Mouse (Mus musculus): Measurements from ENCODE around the gene Card14.
"Not testable (repeated sequence)": the region's sequence is repeated elsewhere in the genome, so short reads cannot be mapped to it uniquely, and the experiment has no call there.

Card14 gene

DNA sequence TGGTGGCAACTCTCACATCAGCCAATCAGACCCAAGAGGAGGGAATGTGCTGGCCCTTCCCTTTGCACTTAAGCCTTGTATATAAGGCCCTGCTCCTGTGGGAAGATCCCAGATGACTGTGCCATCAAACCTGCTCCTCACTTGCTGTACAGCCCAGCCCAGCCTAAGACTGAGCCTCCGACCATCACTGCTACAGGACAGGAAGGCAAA, at the start of gene Card14:
Card14 (plus strand) TSS at position 111 of the 210 bp plus-strand sequence.
- DNase-seq = no peak

DNA sequence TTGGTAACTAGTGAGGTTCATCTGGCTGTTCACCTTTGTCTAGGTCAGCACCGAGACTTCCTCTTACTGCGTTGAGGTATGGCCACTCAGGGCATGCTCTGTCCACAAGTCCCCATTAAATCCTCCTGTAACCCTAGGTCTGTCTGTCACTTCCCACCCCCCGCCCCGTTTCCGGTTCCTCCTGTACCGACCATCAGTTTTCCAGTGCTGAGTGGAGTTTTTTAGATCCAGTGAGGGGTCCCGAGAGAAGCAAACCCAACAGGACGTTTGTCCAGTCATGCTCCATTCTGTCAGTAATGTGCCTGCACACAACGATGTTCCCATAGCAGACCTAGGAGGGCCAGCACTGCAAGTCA, 49.4 kb upstream of the Card14 start:
- no peak for DNase-seq

DNA sequence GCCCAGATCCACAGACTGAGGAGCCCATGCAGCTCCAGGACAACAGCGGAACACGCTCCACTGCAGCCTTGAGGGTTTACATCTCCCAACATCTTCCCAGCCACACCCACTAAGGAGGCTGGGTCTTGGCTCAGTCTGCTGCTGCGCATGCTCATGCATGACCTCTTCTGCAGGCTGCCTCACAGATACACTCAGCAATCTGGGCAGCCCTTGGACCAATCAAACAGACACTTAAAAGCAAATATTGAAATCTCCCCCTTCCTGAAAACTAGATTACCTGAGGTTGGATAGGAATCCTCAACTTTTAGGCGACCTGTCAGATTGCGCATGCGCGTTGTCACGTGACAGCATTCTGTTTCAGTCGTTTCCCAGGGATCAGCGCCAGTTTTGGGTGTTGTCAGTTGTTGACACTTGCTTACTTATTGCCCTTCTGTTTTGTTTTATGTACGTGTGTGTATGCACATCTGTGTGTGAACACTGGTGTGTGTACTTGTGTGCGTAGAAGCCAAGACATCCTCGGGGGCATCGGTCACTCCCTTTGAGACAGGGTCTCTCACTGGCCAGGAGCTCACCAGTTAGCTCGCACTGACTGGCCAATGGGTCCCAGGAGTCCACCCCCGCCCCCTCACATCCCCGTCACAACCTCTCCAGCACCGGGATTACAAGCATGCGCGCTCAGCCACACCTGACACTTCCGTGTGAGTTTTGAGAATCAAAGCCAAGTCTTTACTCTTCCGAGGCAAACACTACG, 48.8 kb upstream of the Card14 start:
- peak; percentile 57 to 63 for DNase-seq

DNA sequence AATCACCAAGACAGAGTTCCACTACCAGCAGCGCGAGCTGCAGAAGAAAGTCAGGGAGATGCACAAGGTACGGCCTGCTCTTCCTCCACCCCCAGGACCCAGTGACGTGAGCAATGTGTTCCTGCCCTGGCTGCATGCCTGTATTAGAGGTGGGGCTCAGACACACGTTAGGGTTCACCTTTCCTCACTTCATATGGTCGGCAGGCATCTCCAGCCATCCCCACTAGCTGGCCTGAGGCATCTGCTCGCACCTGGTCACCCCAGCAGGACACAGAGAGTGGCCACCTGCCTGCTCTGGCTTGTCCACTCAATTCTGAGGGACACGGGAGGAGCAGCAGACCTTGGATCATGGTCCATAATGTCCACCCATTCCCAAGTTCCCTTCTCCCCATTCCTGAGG, 47.6 kb upstream of the Card14 start:
- DNase-seq = no peak

DNA sequence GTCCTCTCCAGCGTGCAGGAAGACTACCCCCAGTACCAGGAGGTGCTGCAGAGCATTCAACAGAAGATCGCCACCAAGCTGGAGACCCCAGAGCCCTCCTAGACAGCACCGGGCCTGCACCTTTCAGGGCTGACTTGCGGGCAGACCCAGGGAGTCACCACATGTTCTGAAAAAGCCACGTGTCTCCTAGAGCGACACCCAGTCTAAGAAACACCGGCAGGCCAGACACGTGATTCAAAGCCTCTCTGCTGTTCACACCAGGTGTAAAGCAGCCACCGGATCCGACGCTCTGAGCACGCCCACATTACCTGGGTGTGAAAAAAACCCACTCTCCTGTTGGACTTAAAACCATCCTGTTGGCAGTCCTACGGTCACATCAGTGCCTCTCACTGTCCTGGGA, 43.2 kb upstream of the Card14 start:
- DNase-seq = no peak

DNA sequence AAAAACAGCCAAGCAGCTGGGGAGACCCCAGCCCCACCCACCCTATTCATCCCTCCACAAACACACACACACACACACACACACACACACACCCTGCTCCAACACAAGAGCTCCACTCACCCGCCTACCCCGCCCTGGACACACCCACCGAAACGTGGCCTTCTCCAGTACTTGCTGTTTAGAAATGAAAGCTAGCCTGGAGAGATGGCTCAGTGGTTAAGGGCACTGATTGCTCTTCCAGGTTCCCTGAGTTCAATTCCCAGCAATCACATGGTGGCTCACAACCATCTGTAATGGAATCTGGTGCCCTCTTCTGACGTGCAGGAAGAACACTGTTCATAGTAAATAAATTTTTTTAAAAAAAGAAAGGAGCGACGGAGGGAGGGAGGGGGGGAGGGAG, 41.8 kb upstream of the Card14 start:
- DNase-seq = no peak

DNA sequence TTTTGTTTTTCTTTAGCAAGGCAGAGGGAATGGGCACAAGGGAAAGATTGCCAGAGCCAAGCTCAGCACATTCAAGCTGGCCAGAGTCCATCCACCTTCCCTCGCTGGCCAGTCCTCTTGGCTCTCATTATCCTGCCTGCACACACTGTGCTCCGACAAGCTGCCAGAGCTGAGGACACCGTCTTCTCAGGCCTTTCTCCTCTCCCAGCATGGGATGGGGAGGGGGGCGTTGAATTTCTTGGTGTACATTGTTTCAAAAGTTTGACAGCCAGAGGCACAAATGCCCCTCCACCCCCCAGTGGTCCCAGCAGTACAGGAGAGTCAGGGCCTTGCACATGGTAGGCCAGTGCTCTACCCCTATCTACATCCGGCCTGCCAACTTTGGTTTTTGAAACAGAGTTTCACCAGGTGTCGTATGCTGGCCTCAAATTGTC, 40.3 kb upstream of the Card14 start:
- DNase-seq = no peak

DNA sequence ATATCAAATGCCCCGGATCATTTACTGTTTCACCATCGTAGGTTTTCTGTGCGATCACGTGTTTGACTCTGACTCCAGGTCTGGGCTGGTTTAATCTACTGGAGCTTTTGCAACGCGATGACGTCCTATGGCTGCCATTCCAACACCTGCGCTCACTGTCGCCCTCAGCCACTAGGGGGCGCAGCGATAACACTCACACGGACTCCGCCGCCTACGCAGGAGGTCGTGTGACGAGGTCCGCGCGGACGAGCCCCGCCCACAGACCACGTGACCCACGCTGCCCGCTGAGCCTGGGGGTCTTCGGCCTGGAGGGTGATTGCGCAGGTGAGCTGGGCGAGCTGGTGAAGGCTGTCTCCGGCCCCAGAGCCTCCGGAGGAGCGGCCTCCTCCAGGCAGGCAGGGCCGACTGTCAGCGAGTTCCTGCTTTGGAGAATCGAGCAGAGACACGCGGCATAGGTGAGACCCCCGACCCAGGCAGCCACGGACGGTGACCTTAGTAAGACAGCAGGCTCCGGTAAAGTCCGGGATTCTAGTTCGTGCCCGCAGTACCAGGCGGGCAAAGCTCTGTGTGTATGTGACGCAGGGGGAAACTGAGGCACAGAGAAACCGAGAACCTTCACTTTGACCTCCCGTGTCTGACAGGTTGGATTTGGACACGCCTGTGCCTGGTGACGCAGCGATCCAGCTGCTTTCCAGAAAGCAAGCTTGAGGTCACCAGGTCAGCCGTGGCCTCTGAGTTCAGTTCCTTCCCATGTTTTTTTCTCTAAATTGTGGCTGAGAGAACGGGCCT, 39.6 kb upstream of the Card14 start, which contains the start of gene Gaa:
Gaa (plus strand) TSS at position 120 of the 789 bp plus-strand sequence.
- peak; percentile 98 to 99 for DNase-seq

DNA sequence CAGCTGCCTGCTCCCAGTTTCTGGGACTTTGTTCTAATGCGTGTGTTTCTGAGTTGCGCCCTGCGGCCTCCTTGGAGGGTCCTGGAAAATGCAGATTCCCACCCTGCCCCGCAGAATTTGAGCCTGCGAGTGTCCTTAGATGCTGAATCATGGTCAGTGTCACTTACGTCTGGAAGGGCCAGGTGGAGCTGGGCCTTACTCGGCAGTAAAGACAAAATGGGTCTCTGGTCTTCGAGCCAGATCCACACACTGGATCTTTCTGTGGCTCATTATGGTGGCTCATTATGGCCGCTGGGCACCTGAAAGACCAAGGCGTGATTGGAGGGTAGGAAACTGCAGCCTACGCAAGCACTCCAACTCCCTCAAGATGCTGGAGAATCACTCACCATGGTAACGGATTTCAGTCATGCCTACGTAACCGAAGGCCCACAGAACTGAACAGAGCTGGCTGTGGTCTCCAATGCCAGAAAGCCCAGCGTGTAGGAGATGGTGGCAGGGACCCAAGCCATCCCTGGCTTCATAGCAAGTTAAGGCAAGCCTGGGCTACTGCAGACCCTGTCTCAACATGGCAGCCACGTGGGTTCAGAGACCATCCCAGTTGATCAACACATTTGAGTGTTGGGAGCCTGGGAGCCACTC, 38.9 kb upstream of the Card14 start:
- no peak for DNase-seq

DNA sequence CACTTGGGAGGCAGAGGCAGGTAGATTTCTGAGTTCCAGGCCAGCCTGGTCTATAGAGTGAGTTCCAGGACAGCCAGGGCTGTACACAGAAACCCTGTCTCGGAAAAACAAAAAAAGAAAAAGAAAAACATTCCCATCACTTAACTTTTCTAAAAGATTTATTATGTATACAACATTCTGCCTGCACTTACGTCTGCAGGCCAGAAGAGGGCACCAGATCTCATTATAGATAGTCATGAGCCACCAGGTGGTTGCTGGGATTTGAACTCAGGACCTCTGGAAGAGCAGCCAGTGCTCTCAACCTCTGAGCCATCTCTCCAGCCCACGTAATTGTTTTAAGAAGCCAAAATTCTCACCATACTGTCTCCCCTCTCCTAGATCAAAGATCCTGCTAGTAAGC, 35.1 kb upstream of the Card14 start:
- DNase-seq = peak in 1 of 2 experiments; percentile 33

DNA sequence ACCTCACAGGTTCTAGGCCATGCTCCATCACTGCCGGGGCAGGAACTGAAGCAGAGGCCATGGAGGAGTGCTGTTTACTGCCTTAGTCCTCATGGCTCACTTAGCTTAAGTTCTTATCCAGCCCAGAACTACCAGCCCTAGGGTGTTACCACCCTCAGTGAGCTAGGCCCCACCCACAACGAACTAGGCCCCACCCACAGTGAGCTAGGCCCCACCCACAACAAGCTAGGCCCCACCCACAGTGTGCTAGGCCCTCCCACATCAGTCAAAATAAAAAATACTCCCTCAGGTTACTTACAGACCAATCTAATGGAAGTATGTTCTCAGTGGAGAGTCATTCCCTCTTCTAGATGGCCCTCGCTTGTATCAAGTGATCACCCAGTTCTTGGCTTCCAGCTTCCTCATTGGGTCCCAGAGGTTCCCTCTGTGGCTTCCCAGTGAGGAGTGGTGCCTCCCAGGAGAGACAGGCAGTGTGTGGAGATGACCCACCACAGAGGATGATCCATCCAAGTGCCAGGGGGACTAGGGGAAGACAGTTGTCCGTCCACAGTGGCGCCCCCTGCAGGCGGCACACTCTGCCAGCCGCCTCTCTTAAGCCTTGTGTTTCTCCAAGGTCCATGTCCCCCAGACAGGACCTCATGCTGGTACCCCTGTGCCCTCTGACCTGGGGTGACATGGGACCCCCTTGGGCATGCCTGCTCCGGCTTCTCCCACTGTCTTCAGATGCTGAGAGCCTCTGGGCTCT, 34.2 kb upstream of the Card14 start:
- peak; percentile 51 to 56 for DNase-seq

DNA sequence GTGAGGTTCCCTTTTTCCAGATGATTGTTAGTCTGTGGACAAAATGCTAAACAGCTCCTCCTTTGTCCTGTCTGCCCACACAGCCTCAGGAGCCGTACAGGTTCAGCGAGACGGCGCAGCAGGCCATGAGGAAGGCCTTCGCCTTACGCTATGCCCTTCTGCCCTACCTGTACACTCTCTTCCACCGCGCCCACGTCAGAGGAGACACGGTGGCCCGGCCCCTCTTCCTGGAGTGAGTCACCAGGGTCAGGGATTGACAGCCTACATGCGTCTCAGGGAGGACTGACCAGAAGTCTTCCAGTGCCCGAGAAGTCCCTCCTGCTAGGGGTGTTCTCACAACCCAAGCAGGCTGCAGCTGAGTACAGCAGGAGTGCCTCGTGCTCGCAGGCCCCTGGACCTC, 26.5 kb upstream of the Card14 start:
- DNase-seq = no peak

DNA sequence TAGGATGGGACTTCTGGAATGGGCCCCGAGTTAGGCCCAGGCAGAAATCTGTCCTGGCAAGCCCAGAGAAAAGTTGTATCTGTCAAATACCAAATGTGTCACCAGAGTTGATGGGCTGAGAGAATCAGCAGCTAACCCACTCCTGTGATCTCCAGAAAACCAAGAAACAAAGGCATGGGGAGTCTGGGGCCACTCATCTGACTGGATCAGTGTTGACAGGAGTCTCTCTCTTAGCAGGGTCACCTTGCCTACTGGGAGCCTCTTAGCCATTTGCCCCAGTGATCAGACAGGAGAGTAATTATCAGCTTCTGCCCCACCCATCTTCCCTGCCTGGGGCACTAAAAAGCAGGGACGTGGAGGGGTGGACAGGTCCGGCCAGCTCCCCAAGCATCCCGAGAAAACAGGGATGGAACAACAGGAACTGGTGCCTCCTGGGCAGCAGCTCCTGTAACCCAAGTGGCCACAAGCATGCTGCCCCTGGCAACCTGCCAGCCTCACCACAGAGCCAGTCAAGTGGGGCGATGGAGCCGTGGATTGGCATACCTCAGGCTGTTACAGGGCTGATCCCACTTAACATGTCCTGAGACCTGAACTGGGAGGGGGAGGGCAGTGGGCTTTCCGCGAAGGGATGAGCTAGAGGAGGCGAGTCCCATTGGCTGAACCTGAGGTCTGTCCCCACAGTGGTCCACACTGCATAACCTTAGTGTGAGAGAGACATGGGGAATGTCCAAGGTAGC, 21.6 kb upstream of the Card14 start:
- no peak for DNase-seq

DNA sequence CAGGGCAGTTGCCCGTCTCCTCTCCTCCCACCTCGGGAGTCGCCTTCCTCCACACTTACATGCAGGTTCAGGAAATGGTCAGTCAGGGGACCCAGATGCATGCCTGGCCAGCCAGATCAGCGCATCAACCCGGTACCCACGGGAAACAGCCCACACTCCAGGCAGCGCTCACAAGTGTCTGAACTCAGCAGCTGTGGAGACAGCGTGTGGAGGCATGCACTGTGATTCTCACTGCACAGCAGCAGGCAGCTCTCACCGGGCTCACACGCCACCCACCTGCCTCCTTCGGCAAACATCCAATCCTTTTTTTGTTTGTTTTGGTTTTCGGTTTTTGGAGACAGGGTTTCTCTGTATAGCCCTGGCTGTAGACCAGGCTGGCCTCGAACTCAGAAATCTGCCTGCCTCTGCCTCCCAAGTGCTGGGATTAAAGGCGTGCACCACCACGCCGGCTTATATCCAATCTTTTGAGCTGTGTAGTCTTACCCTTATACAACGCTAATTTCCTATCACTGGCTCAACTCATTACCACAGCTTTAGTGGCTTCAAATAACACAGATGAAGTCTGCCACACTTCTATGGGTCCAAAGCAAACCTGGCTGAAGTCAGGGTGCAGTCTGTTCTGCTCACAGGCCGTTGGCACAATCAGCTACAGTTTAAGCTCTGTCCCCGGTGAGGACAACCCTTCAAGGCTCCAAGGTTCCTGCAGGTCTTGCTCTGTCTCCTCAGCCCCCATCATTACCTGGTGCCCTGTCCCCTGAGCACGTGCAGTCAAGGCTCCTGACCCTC, 20.2 kb upstream of the Card14 start:
- no peak for DNase-seq

DNA sequence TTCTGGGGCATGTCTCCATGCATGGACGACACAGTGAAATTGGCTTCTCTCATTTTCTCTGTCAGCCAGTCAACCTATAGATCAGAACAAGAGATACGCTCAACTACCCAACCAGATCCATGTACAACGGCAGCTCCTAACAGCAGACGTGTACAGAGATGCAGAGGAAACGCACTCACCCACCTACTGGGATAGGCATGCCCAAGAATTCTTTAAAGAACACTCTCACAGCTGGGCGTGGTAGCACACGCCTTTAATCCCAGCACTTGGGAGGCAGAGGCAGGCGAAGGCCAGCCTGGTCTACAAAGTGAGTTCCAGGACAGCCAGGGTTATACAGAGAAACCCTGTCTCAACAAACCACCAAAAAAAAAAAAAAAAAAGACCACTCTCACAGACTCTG, 14.7 kb upstream of the Card14 start:
- not testable (repeated sequence) for DNase-seq

DNA sequence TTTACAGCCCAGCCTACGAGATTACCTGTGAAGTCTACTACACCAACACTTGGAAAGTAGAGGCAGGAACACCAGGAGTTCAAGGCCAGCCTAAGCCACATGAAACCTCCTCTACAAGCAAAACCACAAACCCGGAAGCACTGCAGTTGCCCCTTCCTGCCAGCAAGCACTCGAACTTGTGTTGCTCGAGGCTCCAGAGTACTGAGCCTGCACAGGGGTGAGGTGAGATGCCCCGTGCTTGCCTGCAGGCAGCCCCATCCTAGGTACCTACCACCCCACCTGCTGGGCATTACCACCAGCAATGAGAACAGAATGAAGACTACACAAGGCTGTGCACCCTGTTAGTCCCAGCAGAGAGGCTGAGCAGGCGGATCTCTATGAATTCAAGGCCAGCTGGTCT, 9.6 kb upstream of the Card14 start:
- peak; percentile 19 to 32 for DNase-seq

DNA sequence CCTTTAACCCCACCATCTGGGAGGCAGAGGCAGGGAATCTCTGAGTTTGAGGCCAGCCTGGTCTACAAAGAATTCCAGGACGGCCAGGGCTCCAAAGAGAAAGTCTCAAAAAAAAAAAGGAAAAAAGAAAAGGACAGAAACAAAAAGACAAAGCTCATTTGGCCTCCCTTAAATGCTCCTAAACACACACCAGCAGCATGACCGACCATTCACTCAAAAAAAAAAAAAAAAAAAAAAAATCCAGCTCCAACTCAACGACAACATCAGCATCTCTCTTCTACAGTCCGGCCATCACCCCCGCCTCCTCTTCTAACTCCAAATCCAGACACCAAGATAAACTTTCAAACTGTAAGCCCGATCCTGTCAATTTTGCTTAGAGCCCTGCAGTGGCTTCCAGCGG, 8.7 kb upstream of the Card14 start:
- DNase-seq = no peak

DNA sequence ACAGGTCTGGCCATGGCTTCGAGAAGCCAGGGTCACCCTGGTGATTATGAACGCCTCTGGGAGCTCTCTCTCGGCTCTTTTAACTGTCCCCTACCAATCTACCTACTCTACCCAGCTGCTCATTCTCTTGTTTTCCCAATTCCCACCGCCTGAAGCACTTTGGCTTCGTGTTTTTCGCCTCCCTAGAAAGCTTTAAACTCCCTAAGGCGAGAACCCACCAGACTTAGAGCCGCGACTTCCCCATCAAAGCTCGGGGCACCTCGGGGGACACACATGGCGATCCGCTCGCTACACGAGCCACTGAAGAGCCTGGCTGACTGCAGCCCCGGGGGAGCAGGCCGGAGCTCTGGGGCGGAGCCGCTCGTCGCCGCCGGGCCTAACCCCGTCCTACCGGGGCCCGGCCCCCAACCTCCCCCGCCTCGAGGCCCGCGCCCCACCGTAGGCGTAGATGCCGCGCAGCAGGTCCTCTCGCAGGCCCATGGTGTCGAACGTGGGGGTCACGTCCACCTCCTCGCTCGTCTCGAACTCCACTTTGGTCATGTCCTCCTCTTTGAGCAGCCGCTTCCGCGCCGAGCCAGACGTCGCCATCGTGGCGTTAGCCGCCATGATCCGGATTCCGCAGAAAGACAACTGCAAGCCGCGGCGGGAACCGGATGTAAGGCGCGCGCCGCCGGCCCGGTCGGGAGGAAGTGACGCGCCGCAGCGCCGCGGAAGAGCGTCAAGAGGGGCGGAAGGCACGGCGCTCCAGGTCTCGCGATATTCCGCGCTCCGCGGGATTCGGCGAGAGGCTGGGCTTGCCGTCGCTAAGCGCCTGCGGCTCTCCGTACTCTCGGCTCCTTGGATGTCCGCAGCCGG, 8.0 kb upstream of the Card14 start, which contains the start of gene Eif4a3:
Eif4a3 (minus strand) TSS at position 699 of the 855 bp plus-strand sequence.
- DNase-seq = peak; percentile 96 to 98

DNA sequence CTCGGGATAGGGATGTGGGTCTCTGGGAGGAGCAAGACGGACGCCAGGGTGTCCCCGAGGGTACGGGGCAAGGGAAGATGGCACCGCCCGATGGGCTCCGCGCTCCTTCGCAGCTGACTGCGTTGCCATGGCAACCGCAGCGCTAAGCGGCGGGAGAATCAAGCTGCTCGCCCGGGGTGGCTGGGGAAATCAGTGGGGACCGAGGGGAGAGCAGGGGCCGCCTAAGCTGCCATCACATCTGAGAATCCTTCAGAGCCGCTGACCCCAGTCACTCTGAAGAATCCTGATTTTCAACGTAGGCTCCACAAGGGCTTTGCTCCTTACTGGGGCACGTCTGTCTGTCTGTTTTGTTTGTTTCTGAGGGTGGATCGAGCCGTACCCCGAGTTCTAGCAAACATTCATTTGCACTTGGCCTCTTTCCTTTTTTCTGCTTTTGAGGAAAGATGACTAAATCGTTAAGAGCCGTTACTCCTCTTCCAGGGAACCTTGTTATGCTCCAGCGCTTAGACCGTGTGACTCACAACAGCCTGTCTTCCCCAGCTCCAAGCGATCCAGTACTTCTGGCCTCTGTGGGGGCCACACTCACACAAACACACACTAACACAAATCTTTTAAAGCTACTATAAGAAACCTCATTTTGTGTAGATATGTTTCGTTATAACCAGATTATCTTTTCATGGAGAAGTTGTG, 7.2 kb upstream of the Card14 start:
- DNase-seq = no peak

DNA sequence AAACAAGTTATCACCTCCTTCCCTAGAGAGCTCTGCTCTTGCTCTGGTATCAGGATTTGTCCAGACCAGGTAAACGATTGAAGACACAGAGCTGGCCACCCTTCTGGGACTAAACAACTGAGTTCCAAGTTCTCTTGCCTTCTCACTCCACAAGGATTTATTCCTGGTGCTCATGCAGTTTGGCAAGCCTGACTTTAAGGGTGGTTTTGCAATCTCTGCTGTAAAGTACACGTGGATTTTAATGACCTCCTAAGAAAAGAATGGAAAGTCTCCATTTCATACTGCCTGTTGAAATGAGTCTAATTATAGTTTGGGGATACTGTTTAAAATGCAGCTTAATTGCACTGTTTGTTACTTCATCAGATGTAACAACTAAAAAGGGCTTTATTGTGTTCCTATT, 6.6 kb upstream of the Card14 start:
- no peak for DNase-seq
